Mouse (Mus musculus) left cerebral cortex, postnatal 14 days (tissue): ENCODE data around the gene Ankrd17. TPM values are rescaled to one million over a fixed set of nuclear protein-coding genes. Genes with fewer than 3 reads are reported as not detected.

Experiments used
- DNase-seq, 2 experiments: peaks; one replicate each; pipeline ENCODE4 v3.0.0; 2021 to 2022; ENCODE audit warnings: low spot score in 2 of 2, mixed read lengths in 1 of 2
- intact Hi-C: fragments of 180-260 bp; cut with DNase I; formaldehyde crosslinking; loops from one replicate; pipeline ENCODE4 v1.15.1; 2025
- total RNA-seq, 2 experiments: library from RNA; stranded (reverse); gene quantifications; 2 replicates each; pipeline ENCODE4 v1.2.3; 2021

Gene Ankrd17
- total RNA-seq, 2 experiments from 2014 or later, result 105 to 106 TPM

DNA sequence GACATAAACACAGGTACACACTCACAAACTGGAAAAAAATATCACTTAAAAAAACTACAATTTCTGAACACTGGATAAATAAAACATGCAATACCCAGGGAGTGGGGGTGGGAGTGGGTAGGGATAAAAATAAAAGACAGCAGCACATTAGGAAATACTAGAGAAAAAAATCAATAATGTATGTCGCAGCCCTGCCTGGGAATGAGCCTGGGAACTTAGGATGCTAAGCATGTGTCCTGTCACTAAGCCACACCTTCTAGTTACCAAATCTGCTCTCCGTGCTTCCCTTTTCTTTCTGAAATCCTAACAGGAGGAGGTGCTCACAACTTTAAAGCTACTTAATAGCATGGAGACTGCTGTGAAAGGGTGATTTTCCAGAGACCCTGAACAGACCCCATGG lies 136.6 kb downstream of the Ankrd17 start:
- DNase-seq, result no peak
- intact Hi-C loops, result loop anchor here (10.0 kb wide), 2 partner anchors 55 to 365 kb away; no protein-coding TSS in a partner anchor

DNA sequence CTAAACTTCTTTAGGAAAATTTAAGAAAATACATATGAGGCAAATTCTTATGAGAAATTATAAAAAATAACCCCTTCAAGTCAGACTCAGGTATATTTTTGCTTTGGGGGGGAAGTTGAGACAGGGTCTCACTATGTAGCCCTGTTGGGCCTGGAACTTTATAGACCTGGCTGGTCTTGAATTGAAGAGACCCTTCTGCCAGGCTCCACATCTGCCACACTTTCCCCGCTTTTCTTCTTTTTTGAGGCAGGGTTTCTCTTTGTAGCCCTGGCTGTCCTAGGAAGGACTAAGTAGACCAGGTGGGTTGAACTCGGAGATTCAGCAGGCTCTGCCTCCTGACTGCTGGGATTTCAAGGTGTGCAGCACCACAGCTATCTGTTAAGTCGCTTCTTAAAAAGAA lies 139.7 kb downstream of the Ankrd17 start:
- intact Hi-C loops, result loop anchor here (10.0 kb wide), 1 partner anchor 368 kb away; no protein-coding TSS in a partner anchor
- no peak for DNase-seq

DNA sequence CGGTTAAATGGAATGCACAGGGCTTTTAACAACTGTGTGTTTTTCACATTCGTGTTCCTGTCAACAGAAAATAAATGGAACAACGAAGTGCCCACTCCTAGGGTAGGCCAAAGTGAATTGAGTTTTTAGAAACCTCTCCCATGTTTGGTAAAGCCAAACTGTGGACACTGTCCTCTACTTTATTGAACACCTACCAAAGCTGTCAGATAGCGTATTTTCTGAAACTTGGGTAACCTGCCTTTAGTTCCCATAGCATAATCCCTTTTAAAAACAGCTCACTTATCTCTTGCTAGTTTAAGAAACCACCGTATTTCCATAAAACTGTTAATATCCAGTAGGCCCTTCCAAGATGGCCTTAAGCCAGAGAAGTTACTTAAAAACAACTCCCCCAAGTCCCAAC lies 141.6 kb downstream of the Ankrd17 start:
- DNase-seq, result no peak
- intact Hi-C loops, result loop anchor here (10.0 kb wide), 1 partner anchor 370 kb away; no protein-coding TSS in a partner anchor

DNA sequence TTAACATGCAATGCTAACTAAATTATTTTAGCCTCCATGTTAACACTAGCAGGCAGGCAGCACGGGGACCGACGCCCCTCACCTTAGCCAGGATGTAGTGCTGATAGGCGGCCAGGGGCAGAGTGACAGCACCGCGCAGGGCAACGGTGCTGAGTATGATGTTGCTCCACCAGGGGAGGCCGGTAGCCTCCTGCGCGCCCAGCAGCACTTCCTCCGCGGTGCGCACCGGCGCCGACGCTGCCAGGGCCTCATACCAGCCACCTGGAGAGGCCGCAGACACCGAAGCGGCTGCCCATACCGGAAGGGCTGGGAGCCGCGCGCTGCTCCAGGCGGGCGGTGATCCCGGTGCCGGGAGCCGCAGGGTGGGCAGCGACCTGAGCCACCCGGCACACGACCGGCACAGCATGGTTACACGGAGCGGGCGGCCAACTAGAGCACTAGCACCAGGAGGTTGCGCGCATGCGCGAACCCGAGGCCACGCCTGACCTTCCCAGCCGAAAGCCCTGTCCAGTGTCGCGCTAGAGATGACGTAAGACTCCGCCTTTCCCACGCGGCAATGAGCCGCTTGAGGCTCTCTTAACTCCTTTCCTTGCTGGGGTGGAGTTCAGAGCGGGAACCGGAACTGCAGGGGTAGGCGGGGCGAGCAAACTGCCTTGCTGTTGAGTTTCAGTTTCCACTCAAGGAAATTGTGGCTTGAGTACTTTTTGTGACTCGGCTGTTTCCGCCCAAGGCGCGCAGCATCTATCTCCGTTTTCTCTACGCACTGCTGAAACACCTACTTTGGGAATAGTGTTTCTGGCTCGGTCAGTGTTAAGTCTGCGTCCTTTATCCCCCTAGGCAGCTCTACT lies 142.6 kb downstream of the Ankrd17 start, which contains the start of gene Cox18:
TSS of gene Cox18 (minus strand) at position 468 of the 848 bp plus-strand sequence.
- intact Hi-C loops, result loop anchor here (2.0 to 10.0 kb wide), 2 partner anchors 143 to 371 kb away; partner anchors contain the start of genes Ankrd17 and Gm9958
- DNase-seq, result peak; percentile 98 to 99

DNA sequence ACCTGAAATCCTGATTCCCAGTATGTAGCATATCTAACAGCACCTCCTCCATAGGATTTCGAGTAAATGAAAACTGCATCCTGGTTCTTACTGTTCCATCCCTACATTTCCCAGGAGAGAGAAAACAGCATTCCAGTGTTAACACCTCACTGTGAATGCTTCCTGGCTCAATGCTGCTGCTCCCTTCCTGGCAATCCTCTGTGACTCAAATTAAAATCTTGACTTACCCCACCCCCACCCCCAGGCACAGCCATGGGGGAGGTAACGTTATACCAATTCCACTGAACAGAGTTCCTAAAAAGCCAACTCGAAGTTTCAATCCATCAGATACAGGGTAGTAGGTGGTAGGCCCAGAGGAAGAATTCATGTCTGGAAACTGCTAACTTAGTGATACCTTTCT lies 143.4 kb downstream of the Ankrd17 start:
- DNase-seq, result no peak
- intact Hi-C loops, result loop anchor here (2.0 to 10.0 kb wide), 2 partner anchors 144 to 372 kb away; partner anchors contain the start of genes Ankrd17 and Gm9958

DNA sequence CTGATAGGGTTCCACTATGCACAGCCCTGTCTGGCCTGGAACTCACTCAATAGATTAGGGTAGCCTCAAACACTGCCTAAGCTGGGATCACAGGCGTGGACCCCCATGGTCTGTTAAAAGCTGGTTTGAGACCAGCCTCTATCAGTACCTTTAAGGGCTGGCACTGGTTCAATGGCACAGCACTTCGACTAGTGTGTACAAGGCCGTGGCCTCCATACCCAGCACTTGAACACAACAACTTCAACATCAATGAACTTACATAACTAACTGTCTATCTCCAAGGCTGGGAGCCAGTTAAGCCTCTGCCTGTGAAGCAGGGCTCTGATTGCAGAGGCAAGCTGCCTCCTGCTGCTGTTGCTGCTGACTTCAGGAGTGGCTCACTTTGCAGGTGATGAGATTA lies 148.6 kb downstream of the Ankrd17 start:
- intact Hi-C loops, result no loop called here
- DNase-seq, result no peak

DNA sequence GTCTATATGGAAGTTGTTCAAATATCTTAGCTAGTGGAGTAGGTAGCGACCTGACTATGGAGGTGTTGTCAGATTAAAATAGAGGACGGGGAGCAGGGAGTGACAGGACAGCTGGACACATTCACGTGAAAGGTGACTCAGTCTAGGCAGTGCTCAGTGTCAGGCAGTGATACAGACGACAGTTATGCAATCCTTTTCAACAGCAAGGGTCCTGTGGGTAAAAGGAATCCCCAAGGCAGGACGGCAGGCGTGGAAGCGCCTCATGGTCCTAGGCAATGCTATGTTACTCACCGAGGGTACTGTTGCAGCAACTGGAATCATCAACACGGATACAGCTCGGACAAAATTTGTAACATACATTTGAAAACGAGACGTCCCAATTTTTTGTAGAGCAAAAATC lies 149.2 kb downstream of the Ankrd17 start:
- DNase-seq, result no peak
- intact Hi-C loops, result no loop called here

DNA sequence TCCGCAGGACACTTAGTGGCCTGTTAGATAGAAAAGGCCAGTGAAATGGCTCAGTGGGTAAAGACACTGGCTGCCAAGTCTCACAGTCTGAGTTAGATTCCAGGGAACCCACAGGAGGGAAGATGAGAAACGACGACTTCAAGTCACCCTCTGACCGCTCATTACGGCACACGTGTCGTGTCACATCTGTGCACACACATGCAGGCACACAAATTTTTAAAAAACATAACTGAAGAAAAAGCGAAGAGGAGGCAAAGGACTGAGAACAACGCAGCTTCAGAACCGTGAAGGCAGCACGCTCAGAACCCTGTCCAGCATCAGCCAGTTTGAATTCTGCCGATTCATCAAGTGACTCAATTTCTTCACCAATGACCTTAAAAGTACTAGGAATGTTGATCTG lies 153.0 kb downstream of the Ankrd17 start:
- no peak for DNase-seq
- intact Hi-C loops, result no loop called here

DNA sequence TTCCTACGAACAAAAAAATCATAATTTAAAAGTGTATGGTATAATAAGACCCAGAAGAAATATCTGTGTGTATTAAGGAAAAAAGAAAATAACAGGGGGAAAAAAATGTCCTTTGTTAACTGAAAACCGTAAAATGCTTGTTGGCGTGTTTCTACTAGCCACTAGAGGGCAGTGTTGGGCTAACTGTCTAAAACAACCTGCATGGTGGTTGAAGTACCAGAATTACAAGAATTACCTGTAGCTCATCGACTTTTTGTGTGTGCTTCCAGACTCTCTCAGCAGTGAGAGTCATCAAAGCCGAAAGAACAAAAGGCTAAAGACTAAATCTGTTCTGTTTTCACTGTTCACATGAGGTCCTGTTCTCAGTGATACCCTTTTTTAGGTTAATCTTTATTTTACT lies 163.2 kb downstream of the Ankrd17 start:
- peak in 1 of 2 experiments; percentile 72 for DNase-seq

DNA sequence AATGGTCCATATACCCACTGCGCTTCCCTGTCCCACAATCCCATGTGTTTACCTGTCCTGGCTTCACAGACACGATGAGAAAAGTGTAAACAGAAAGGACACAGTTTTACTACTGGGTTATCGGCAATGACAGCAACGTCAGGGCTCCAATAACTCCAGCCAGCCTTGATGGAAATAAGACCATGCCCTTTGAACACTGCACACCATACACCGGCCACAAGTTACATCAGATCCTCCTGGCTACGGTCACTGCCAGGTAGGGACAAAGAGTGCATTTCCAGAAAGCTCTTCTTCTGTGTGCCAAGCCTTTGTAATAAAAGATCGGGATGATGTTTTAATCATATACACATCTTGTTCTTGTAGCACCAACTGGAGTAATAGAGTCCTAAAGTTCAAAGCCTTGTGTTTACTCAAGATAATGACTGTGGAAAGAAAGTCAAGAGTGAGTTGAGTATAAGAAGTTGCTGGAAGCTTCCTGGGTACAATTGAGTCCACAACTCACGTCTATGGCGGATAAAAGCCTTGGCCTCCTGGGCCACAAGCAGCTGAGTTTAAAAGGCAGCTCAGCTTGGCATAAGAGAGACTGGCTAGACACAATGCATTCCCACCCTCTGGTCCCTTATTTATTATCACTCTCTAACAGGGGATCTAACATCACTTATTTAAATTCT lies 163.8 kb downstream of the Ankrd17 start:
- intact Hi-C loops, result loop anchor here (5.0 kb wide), 2 partner anchors 295 to 455 kb away; no protein-coding TSS in a partner anchor
- DNase-seq, result no peak

More for the DNA sequence above, 163.2 kb downstream of the Ankrd17 start:
- intact Hi-C loops, result loop anchor here (5.0 kb wide), 2 partner anchors 294 to 454 kb away; no protein-coding TSS in a partner anchor

DNA sequence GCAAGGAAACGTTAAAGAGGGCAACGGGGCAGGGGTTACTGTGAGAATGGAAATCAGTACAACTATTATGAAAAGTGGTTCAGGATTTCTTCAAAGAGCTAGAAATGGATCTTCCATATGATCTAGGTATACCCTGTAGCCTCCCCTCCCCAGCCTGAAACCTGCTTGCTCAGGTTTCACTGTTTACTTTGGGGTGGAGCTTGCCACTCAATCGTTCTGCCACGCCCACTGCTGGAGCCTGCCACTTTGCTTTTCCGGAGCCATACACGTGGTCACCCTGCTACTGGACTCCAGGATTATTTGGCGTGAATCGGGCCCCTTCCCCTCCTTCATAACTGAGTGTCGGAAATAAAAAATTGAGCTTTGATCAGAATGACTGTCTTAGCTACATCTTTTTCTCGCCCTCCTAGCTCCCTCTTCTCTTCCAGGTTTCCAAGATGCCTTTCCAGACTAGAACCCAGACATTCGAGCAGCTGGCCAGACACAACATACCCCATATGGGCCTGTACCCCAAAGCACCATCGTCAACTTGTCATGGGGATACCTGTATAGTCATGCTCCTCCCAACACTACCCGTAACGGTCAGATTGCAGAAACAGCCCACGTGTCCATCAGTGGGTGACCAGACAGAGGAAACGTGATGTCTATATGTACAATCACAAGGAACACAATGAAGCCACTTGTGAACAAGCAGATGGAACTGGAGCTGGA lies 166.3 kb downstream of the Ankrd17 start:
- no peak for DNase-seq
- intact Hi-C loops, result loop anchor here (5.0 kb wide), 3 partner anchors 297 to 788 kb away; no protein-coding TSS in a partner anchor

DNA sequence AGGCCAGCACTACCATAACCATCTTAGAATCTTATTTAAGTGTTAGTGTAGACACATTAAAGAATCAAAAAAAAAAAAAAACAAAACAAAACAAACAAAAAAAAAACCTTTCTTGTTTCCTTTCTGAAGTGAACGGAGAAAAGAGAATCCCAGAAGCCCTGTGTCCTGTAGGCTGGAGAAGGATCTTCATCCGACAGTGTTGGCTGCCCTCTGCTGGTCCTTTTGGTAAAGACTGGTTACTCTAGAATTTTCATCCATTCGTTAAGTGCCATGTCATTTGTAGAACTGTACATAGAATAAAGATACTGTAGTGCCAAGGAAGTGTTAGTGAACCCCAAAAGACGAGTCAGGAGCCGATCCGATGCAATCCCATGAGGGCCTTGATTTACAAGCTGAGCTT lies 171.5 kb downstream of the Ankrd17 start:
- intact Hi-C loops, result loop anchor here (5.0 kb wide), 3 partner anchors 353 to 783 kb away; no protein-coding TSS in a partner anchor
- peak; percentile 75 to 88 for DNase-seq

DNA sequence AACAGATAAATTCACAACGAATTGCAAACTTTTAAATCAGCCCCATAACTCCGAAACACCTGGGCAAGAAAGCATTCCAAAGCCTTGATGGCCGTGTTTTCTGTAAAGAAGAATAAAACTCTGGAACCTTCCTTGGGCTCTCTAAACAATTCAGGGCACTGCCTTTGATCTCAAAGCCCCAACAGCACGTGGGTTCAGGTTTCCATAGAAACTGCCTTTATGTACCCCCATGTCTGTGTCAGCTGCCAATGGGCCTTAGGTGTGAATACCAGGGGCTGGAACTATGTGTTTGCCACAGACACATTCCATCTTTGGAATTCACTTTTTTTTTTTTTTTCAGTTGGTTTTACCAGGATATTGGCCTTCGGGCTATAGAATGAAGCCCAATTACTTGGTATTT lies 183.6 kb downstream of the Ankrd17 start:
- no peak for DNase-seq
- intact Hi-C loops, result no loop called here

DNA sequence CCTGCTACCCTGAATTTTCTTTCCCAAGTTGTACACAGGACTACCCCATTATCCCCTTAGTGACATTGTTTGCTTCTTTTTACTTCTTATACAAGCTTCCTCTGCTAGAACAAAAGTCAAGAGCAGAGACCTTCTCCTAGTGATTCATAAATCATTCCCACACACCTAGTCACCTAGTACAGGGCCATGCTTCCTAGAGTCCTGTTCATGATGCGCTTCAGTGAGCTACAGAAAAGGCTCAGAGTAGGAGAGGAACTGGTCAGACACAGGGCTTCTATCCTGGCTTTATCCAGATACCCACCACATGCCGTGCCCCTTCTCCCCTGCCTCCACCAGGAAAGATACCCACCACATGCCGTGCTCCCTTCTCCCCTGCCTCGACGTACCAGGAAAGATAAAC lies 187.3 kb downstream of the Ankrd17 start:
- DNase-seq, result no peak
- intact Hi-C loops, result no loop called here

DNA sequence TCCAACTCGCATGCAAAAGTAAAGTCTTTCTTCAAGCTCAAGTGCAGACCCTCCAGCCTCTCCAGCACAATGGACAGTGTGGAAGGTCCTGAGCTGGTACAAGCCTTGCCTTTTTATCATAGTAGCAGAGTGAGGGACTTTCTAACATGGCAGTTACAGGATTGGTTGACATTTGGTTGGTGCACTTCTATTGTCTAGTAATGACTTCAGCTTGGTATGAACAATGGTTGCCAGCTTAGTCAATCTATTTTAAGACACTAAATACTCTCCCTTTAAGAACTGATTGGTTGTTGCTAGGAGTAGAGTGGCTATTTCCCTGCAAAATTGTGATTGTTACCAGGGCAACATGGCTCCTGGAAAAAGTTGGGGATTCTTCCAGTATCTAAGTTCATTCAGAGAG lies 188.3 kb downstream of the Ankrd17 start:
- intact Hi-C loops, result no loop called here
- peak in 1 of 2 experiments; percentile 42 for DNase-seq

Other genes starting within 250 kb of the Ankrd17 start
- gene Cox18, start 142.6 kb downstream of the Ankrd17 start, total RNA-seq, result 10 to 100 TPM; 25.0 to 28.5 TPM
- 1 to 10 TPM; 1.4 to 1.6 TPM for gene Gm9958, start 627 bp upstream of the Ankrd17 start, total RNA-seq
- gene Alb, start 94.3 kb upstream of the Ankrd17 start, total RNA-seq, result under 1 TPM in 1 of 2 experiments, not detected in 1; 0.29 TPM
- gene Afp, start 124.2 kb upstream of the Ankrd17 start, total RNA-seq, result not detected
- not detected for gene Afm, start 152.4 kb upstream of the Ankrd17 start, total RNA-seq
- under 1 TPM; 0.29 to 0.42 TPM for gene 5830473C10Rik, start 194.5 kb upstream of the Ankrd17 start, total RNA-seq